Mouse (Mus musculus): ENCODE results near the gene Rfxank. TPM values are rescaled to one million over a fixed set of nuclear protein-coding genes. Genes with fewer than 3 reads are reported as not detected.

The Rfxank gene
- total RNA-seq, 1 experiment from 2014 or later: 17.1 TPM

DNA sequence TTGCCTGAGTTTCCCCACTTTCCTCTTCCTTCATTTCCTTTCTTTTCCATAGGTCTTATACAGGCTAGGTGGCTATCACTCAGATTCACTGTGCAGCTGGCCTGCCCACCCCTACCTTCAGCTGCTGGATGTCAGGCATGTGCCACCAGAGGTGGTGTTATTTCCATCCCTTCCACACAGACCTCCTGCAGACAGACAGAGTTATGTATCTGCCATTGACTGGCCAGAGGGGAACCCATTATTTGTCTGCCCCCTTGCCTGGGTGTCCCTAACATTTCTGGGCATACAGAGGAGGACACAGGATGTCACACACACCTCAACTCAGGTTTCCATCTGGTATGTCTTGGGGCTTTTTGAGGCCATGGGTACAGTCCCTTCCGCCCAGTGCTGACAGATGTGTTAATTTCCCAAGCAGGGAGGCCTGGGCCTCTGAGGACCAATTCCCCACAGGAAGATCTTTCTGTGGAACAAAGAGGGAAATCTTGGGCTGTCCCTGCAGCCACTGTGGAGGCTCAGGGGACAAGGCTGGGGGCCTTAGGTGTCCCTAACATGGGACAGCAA lies 18.4 kb upstream of the Rfxank start:
- no peak for ATAC-seq (ENCODE audit: extremely low read depth, insufficient number of reproducible peaks, low FRiP score, poor library complexity, severe bottlenecking)

DNA sequence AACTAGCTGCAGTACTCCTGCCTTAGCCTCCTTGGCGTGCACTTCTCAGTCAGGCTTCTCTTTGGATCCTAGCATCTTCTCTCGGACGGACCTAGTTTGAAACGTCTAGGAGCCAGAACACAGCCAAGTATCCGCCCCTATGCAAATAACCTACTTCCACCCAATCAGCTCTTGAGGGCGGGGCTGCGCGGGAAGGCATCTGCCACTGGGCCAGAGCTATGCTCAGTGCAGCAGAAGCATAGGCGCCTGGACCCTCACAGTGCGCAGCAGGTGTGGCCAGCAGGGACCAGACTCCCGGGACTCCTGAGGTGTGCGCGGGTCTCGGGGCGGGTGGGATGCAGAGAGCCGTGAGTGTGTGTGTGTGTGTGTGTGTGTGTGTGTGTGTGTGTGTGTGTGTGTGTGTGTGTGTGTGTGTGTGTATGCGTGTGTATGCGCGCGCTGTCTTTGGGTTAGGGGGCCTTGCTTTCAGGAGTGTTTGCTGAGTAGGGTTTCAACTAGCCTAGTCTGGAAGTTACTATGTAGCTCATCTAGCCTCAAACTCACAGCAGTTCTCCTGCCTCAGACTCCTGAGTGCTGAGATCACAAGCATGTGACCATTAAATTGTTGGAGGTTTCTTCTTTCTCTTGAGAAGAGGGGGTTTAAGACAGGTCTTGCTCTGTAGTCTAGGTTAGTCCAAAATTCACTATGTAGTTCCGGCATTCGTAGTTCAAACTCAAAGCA lies 13.7 kb upstream of the Rfxank start:
- peak; percentile 92 for ATAC-seq (ENCODE audit: extremely low read depth, insufficient number of reproducible peaks, low FRiP score, poor library complexity, severe bottlenecking)

DNA sequence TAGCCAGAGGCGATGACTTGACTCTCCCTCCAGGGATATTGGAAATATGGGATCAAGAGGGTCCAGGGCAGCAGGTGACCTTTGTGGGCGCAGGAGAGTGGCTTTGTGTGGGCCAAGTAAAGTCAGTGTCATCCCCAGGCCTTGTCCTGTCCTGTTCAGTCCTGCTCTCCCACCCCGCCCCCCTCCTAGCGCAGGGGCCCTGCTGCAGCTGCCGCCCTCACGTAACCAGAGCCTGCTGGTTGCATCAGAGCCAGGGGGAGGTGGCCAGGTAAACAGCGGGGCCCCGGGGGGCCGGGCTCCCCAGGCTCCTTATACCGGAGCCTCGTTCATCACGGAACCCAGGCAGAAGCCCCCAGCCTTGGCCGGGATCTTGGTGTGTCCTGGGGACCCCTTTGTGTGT lies 11.2 kb upstream of the Rfxank start:
- ATAC-seq (ENCODE audit: extremely low read depth, insufficient number of reproducible peaks, low FRiP score, poor library complexity, severe bottlenecking): no peak

DNA sequence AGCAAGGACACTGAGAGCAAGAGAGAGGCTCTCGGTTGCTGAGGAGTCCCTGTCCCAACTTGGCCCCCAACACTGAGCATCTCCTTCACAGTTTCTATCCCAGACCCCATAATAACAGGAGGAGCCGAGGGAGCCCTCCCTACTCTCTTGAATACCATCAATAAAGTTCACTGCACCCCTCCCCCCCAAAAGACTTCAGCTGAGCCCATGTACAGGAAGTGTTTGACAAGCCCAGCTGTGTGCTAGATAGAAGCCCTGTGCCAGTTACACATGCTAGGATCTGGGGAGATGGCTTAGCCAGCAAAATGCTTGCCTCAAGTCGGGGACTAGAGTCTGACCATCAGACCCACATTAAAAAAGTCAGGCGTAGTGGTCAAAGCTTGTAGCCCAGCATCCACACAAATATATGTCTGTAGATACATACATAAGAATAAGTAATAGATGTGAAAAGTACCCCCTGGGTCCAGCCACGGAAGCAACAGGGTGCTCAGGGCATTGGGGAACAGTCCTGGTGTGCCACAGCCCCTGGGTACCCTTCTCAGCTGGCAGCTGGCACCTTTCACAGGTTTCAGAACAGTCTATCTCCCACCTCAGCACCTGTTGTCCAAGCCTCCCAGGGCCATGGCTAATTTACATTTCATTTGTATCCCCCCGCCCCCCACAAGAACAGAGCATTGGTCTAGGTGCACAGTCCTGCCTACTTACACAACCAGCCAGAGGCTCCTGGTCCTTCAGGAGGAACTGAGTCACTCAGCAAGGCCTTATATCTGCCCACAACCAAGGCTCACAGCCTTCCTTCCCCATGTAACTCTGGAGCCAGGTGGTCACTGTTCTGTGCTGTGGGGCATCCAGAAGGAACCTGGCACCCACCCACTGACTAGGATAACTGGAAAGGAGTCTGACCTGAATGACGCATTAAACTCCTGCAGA lies 9.0 kb upstream of the Rfxank start:
- ATAC-seq (ENCODE audit: extremely low read depth, insufficient number of reproducible peaks, low FRiP score, poor library complexity, severe bottlenecking): no peak

DNA sequence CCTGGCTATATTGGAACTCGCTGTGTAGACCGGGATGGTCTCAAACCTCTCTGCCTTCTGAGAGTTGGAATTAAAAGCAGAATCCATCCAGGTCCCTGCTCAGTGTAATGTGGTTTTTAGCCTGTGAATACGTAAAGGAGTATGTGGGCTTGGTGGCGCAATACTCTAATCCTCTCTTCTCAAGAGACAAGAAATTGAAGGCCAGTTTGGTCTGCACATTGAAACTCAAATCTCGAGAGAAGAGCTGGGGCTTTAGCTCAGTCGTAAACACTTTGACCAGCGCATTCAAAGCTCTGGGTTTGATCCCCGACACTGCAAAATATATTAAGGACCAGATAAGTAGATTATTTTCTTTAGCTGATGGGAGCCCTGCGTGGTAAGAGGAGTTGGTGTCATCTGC lies 1.0 kb upstream of the Rfxank start:
- ATAC-seq (ENCODE audit: extremely low read depth, insufficient number of reproducible peaks, low FRiP score, poor library complexity, severe bottlenecking): no peak

DNA sequence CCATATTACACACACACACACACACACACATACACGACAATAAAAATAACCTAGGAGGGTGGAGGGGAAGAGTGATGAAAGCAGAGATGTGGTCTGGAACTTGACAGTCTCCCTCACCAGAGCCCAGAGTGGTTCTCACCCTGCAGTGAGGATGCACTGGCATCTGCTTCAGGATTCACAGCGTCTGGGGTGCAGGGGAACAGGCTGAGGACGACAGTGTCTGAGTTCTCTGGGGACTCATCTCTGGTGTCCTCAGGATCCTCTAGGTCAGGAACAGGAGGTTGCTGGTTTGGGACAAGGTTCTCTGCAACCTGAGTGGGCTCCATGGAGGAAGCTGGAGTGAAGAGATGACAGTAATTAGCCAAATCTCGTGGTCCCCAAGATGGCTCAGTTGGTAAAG lies 1.1 kb downstream of the Rfxank start:
- ATAC-seq (ENCODE audit: extremely low read depth, insufficient number of reproducible peaks, low FRiP score, poor library complexity, severe bottlenecking): no peak

DNA sequence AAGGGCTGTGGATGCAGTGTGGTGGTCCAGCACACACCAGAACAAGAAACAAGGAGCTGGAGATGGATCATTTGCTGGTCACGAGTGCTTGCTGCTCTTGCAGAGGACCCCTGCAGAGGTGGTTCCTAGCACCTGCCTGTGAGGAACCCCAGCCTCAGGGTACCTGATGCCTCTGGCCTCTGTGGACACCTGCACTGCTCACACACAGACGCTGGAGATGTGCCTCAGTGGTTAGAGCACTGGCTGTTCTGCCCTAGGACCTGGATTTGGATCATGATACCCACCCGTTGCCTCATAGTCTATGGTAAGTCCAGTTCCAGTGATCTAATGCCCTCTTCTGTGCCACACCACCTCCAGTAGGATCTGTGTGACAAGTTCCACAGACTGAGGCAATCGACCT lies 2.4 kb downstream of the Rfxank start:
- ATAC-seq (ENCODE audit: extremely low read depth, insufficient number of reproducible peaks, low FRiP score, poor library complexity, severe bottlenecking): no peak

DNA sequence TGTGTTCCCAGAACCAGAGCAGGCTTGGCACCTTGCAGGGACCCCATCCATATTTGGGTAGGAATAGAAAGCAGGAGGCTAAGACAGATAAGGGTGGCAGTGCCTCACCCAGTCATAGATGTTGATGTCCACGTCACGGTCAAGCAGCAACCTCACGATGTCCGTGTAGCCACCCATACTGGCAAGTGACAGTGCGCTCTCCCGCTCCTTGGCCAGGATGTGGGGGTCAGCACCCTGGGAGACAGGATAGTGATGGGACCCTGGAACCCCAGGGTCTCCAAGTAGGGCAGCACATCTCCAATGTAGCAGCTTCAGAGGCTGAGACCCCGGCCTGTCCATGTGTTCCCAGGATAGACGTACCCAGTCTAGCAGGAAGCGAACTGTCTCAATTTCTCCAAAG lies 4.0 kb downstream of the Rfxank start:
- no peak for ATAC-seq (ENCODE audit: extremely low read depth, insufficient number of reproducible peaks, low FRiP score, poor library complexity, severe bottlenecking)

DNA sequence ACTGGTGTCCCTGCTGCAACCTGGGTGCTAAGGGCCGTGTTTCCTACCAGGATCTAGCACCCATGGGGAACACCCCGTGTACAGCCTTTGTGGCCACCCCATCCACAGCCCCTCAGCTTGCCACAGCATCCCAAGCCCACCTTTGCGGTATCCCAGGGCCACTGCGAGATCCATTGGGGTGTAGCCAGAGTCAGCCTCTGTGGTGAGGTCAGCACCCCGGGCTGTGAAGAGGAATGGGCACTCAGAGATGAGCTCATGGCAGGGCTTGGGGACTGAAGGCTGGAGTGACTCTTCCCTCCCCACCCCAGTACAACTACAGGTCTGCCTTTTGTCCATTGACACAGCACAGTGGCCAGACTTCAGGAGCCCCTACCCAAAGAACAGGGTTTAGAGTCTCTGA lies 4.9 kb downstream of the Rfxank start:
- ATAC-seq (ENCODE audit: extremely low read depth, insufficient number of reproducible peaks, low FRiP score, poor library complexity, severe bottlenecking): no peak

DNA sequence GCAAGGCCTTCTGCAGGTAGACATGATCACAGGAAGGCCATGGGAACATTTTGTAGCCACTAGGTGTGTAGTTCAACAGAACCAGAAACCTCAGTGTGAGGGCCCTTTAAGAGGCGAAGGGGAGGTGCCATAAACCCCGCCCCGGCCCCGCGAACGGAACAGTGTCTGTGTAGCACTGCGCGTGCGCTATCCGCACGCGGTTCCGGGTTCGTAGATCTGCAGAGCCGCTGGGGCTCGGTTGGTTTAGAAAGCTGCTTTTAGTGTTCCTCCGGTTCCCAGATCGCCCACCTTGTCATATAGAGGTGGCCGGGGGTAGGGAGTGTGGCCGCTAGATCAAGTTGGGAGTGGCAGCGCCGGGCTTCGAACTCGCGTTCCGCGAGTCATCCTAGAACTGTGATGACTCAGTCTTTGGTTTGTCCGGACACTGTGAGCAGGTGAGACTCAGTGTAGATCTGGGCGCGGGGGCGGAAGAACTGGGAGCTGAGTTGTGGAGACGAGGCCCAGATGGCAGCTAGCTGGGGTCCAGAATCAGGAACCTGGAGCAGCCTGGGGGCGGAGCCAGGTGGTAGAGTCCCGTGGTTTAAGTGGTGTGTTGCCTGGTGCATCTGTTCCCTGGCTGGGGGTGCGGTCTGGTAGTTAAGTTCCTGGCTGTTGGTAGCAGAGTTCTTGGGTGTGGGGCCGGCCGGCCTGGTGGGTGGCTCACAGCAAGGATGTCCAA lies 7.6 kb downstream of the Rfxank start, which contains the start of gene Nr2c2ap:
TSS of gene Nr2c2ap (plus strand) at position 168 of the 718 bp plus-strand sequence.
- ATAC-seq (ENCODE audit: extremely low read depth, insufficient number of reproducible peaks, low FRiP score, poor library complexity, severe bottlenecking): peak; percentile 86

DNA sequence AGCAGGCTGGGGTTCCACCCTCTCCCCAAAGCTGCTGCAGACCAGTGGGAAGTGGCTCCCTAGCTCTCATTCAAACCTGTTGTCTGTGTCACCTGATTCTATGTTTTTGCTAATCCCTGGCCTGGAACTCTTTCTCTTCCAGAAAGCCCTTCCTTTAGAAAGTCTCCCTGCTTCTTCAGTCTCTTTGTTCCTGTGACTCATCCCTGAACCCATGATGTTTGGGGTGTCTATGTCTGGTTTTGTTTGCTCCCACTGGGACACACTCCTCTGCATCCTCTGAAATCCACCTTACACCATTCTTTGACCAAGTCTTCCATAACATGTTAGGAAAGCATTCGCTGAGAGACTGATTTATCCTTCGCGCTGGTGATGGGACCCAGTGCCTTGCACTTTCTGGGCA lies 8.9 kb downstream of the Rfxank start:
- no peak for ATAC-seq (ENCODE audit: extremely low read depth, insufficient number of reproducible peaks, low FRiP score, poor library complexity, severe bottlenecking)

DNA sequence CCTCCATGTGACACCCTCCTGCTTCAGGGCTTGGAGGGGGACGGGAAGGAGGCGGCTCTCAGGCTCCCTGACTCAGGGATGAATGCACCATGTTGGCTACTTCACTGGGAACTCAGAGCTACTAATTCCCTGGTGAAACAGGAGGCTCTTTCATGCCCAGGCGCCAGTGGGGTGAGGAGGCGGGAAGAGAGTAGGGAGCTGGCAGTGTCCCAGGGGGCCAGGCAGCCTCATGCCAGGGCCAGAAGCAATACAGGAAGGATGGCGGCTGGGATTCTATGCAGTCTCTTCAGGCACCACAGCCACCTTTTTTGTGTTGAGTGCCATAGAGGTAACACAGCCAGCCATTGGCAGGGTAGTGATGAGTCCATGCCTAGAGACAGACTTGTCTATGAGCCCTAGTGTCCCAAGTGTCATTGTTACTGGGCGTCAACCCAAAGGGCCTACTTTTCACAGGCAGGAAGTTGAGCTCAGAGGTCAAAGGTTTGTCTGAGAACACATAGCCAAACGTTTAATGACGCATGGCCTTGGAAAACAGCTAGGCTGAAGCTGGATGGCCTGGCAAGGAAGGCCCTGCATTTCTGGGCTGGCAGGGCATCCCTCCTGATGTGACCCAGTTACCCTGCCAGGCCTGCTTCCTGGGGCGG lies 9.5 kb downstream of the Rfxank start:
- ATAC-seq (ENCODE audit: extremely low read depth, insufficient number of reproducible peaks, low FRiP score, poor library complexity, severe bottlenecking): no peak

DNA sequence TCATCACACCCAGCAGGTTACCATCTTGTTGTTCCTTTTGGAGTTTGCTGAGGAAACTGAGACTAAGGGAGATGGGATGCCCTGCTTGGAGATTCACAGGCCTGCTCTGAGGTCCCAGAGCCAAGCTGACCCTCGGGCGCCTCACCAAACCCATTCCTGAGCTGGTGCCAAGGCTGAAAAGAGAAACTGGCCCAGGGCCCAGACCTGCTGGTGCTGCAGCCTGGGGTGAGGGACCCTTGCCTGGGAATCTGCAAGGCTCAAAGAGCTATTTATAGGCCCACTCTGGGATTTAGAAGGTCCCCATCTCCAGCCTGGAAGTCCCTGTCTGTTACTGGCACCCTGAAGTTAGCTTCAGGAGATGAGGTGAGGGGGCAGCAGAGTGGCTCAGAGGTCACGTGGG lies 10.5 kb downstream of the Rfxank start:
- no peak for ATAC-seq (ENCODE audit: extremely low read depth, insufficient number of reproducible peaks, low FRiP score, poor library complexity, severe bottlenecking)

DNA sequence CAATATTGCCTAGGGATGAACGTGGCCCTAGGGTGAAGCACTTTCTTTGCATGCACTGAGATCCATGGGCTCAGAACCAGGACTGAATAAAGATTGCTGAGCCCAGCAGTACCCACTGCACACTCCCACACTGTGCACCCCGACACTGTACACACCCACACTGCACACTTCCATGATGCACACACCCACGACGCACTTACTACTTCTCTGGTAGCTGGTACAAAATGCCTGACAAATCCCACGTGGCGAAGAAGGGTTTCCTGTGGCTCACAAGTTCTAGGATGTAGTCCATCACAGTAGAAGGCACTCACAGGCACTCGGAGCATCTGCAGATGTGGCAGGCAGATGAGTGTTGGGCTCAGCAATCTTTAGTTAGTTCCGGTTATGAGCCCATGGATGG lies 14.0 kb downstream of the Rfxank start:
- no peak for ATAC-seq (ENCODE audit: extremely low read depth, insufficient number of reproducible peaks, low FRiP score, poor library complexity, severe bottlenecking)

DNA sequence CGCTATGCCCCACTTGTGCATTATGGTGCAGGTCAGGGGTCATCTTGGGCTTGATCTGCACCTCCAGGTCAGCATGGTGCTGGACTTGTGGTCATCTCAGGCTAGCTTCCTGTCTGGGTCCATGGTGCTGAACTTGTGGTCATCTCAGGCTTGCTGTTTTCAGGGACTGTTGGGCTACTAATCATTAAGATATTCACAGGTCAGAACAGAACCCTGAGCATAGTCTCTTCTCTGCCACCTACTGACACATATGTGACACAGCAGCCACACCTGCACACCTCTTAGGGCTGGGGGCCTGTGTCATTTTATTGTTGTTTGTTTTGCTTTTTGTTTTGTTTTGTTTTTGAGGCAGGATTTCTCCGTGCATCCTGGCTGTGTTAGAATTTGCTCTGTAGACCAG lies 16.1 kb downstream of the Rfxank start:
- no peak for ATAC-seq (ENCODE audit: extremely low read depth, insufficient number of reproducible peaks, low FRiP score, poor library complexity, severe bottlenecking)

DNA sequence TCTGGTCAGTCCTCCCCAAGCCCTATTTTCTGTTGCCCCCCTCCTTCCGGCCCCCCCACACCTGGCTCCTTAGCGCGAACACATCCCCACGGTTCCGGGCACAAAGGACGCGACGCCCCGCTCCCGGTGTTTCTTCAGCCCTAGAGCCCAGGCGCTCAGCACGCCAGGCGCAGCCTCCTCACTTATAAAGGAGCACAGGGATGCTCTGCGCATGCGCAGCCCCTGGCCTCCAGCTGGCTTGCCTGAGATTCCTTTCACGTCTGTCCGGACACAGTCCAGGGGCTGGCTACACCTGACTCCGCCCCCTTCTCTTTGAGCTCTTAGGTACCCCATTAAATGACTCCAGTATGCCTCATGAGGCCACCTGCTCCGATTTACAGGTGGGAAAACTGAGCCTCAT lies 18.3 kb downstream of the Rfxank start, which contains the start of gene Ncan:
TSS of gene Ncan (minus strand) at position 207 of the 400 bp plus-strand sequence.
- ATAC-seq (ENCODE audit: extremely low read depth, insufficient number of reproducible peaks, low FRiP score, poor library complexity, severe bottlenecking): no peak

DNA sequence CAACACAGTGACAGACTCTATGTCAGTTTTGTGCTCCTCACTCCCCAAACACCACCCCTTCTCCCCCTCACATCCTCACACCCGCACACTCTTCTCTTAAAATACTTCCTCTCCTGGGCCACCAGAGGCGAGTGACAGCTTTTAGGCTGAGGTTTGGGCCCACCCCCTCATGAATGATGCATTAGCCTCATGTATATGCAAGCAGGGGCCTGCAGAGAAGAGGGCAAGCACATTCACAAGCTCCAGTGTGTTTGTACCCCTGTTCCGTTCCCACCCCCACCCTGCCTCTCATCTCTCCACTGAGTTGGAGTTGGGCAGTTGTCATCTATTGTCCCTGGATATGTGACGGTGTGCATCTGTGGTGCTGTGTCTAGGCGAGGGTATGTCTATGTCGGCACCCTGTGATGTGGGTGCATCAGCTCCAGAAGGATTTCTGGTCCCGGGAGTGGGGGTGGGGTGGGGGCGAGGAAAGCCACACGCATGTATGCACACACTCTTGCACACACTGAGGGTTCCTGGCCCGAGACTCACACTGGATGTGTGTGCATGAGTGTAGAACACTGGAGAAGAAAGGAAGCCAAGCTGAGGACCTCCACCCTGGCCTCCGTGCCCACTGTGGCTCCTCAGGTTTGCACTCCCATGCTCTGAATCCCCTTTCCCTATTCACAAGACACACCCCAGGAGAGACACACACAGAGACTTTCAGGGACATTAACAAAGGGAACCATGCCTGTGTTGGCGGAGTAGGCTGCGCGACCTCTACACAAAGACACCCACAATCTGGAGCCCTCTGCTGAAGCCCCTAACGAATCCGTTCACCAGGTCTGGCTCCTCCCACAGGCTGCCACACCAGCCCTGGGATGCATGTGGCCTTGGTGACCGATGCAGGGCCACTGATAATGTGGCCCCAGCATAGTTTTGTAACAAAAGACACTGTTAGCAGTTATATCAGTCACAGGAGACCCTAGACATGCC lies 19.9 kb downstream of the Rfxank start:
- ATAC-seq (ENCODE audit: extremely low read depth, insufficient number of reproducible peaks, low FRiP score, poor library complexity, severe bottlenecking): no peak

DNA sequence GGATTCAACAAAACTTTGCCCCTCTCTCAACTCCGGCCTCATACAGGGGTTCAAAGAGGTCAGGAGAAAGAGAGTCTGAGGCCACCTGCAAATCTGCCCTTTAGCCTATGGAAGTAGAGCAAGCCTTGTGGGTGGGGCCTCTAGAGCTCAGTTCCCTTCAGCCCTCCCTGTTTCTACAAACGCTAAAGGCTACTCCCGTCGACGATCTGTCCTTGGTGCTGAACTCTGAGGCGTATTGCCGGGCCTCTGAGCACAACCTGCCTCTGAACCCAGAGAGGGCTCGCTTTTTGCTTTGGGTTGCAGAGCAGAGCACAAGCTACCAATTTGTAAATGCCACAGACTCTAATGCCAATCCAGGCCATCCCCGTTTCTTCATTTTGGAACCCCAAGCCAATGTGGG lies 21.3 kb downstream of the Rfxank start:
- no peak for ATAC-seq (ENCODE audit: extremely low read depth, insufficient number of reproducible peaks, low FRiP score, poor library complexity, severe bottlenecking)
